Mouse (Mus musculus) layer of hippocampus, postnatal 10 days (tissue): ENCODE data around the gene Nfkbid. TPM values are rescaled to one million over a fixed set of nuclear protein-coding genes. Genes with fewer than 3 reads are reported as not detected.

ENCODE experiments used
- DNase-seq, 2 experiments: peaks; one replicate each; pipeline ENCODE4 v3.0.0; 2021; ENCODE audit warnings: low spot score in 2 of 2
- long read RNA-seq: library from polyadenylated mRNA; stranded (forward); transcript quantifications from one replicate; pipeline ENCODE4 v2.0.0, GENCODE M21; 2023
- total RNA-seq, 2 experiments: library from RNA; stranded (reverse); gene quantifications; 2 replicates each; pipeline ENCODE4 v1.2.3; 2021

The Nfkbid gene
- 1 to 10 TPM; 2.2 to 3.0 TPM for total RNA-seq
- long read RNA-seq, partial matches to known transcripts = 1 of 3 reads
- long read RNA-seq, other reads (novel, unspliced or antisense) = 1 of 3 reads

GRCm38 (mm10) chr7:30421175-30421889 lies at the start of gene Nfkbid:
Nfkbid (plus strand) TSS chr7:30421732.
- peak; percentile 38 to 52 for DNase-seq

DNA sequence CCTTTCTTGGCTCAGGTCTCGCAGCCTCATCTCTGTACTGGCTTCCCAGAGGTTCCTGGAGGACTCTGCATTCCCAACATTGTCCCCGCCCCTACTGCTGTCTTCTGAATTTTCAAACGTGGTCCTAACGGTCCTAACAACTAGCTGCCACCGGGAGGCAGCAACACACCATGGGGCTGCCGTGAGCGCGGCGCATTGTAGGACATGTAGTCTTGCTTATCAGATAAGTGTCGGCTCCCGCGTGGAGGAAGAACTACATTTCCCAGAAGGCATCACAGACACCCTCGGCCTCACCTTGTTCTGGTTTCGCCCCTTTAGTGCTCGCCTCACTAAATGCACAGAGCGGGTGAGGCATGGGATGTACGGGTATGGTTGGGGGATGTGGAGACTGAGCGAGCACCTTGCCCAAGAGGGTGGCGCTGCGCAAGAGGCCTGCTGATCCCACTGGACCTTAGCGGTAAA lies 48.0 kb upstream of the Nfkbid start:
- peak; percentile 90 to 93 for DNase-seq

- no peak for DNase-seq
Measured at GRCm38 (mm10) chr7:30380061-30380460, 41.5 kb upstream of the Nfkbid start.

DNA sequence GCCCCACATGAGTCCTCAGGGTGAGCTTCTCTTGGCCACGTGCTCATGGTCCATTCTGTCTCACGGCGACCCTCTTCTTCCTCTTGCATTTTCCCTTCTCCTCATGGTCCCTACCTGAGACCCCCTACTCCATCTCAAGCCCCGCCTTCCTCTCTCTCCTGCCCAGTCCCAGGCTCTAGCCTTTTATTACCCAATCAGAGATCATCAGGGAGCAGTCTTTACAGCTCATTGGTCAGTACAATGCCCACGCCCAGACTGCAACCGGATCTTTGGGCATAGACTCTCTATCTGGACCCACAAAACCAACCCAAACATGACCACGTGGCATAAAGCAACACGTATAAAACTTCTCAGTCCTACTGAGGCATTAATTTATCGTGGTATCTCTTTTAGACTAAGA lies 37.4 kb upstream of the Nfkbid start:
- DNase-seq = no peak

GRCm38 (mm10) chr7:30392746-30393520 lies 28.6 kb upstream of the Nfkbid start:
- no peak for DNase-seq

GRCm38 (mm10) chr7:30393631-30394030 lies 27.9 kb upstream of the Nfkbid start:
- no peak for DNase-seq

GRCm38 (mm10) chr7:30394379-30394778 lies 27.2 kb upstream of the Nfkbid start:
- peak; percentile 26 to 33 for DNase-seq

DNA sequence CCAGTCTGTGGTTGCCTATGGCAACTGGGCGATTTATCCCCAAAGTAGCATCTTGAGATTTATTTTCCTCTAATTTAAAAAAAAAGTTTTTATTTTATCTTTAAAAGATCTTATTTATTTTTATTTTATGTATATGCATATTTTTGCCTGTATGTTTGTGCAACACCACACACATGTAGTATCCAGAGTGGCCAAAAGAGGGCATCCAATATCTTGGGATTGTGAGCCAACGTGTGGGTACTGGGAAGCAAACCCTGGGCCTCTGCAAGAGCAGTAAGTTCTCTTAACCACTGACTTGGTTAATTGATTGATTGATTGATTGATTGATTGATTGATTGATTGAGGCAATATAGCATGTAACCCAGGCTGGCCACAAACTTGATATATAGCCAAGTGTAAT lies 26.7 kb upstream of the Nfkbid start:
- DNase-seq = no peak

DNA sequence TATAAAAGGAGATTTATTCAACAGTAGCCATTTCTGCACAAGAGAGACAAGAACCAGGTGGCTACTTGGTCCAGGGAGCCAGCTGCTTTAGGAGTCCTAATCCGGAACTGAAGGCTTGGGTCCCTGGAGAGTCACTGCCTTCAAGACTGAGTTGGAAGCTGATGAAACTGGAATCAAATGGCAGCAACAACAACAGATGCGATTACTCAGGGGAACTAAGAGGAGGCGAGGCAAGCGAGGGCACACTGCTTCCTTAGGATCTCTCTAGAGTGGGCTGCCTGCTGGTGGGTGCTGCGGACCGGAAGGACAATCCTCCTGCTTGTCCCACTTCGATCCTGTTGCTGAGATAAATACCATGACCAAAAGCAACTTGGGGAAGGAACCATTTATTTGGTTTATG lies 21.9 kb upstream of the Nfkbid start:
- DNase-seq = no peak

- DNase-seq = no peak
Measured at GRCm38 (mm10) chr7:30402343-30402742, 19.2 kb upstream of the Nfkbid start.

- DNase-seq = no peak
Measured at GRCm38 (mm10) chr7:30408639-30409038, 12.9 kb upstream of the Nfkbid start.

DNA sequence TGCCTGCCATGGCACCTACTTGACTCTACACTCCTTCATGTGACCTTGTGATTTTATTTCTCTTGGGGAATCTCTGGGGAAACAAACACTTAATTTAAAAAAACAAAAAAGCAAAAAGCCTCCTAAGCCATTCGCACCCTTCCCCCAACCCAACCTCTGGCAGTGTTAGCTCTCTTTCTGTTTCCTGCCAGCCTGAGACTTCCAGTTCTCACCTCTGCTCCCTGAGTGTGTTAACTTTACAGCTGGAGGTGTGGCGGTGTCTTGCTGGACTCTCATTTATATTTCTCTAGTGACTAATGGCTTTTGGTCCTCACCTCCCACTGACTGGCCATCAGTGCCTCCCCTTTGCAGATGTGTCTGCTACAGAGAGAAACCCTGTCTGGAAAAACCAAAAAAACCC lies 11.7 kb upstream of the Nfkbid start:
- no peak for DNase-seq

DNA sequence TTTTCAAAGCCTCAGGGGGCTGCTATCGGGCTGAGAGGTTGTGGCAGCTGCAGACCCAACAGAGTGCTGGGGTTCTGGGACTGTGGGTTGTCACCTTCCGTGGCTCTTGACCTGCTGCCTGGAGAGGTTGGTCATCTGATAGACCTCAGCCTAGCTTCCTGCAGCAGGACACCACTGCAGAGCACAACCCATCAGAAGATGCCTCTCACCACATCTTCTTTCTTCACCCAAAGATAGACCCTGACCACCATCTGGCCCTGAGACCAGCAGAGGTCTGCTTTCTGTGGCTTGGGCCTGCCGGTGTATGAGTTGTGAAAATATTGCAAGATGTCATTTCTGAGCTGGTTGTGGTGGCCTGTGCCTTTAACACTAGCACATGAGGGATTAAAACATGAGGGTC lies 10.5 kb upstream of the Nfkbid start:
- no peak for DNase-seq

DNA sequence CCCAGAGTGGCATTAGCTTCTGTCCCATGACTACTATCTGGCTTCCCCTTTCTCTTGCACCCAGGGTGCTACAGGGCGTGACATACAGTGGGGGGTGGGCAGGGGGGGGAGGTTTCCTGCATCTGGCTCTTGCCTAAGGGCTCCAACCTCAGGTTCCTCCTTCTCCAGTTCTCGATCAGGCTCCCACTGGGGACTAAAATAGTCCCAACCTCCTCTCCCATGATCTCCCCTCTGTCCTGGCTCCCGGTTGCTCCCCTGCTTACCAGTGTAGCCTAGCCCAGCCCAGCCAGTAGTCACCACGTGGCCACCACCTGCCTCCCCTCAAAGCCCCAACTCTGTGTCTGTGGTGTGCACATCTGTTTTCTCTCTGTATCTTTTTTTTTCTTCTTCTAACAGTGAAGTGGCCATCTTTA lies 8.8 kb upstream of the Nfkbid start:
- DNase-seq = no peak

DNA sequence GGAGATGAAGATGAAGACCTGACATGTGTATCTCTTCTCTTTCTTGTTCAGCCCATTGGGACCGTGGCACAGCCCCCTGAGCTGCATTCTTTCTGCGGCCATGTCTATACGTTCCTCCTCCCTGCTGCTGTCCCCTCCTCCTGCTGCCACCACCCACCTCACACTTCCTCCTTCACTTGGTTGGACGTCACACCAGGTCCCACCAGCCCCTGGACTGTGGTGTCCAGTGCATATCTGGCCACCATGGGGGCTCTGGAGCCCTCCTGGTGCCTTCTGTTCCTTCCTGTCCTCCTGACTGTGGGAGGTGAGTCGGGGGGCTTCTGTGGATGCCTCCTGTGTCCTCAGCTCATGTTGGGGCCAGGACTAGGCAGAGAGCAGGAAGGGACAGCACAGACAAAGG lies 7.9 kb upstream of the Nfkbid start, which contains the start of gene Tyrobp:
TSS of gene Tyrobp (plus strand) at position 165 of the 400 bp plus-strand sequence.
- DNase-seq = no peak

- DNase-seq = no peak
Measured at GRCm38 (mm10) chr7:30417856-30418255, 3.7 kb upstream of the Nfkbid start.

- no peak for DNase-seq
Measured at GRCm38 (mm10) chr7:30419561-30420499, 1.7 kb upstream of the Nfkbid start, which contains the start of gene Hcst. Hcst (minus strand) TSS chr7:30419854.

DNA sequence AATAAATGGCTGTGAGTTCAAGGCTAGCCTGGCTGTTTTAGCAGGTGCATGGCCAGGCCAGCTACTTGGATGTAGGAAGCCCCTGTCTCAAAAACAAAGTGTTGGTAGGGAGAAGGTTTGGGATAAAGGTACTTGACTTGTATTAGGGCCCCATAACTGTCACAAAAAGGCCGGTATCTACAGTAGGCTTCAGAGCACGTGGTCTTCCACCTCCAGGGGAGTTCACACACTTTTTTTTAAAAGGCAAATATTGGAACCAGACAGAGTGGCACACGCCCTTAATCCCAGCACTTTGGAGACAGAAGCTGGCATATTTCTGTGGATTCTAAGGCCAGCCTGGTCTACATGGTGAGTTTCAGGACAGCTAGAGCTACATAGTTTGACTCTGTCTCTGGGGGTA lies 859 bp upstream of the Nfkbid start:
- DNase-seq = no peak

DNA sequence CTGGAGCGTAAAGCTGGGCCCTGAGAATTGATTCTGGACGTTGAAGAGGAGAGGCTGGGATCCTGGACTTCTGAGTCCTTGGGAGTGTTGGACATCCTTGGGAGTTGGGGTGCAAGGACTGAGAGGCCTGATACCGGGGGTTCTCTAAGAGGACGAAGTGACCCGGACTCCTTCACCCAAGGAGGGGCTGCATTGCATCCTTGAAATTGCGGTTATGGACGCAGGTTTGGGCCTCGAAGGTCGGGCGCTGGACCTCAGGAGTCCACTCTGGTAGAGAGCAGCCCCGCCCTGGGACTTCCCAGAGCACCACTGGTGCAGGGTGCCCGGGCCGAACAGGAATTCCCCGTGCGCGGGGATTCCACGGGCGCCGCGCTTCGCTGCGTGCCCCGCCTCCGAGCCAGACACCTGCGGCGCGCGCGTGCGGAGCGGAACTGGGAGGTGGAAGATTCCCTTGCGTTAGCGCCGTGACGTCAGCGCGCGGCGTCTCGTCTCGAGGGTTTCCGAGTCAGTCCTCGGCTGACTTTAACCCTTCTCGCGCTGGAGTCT lies 431 bp downstream of the Nfkbid start:
- peak; percentile 89 to 91 for DNase-seq

DNA sequence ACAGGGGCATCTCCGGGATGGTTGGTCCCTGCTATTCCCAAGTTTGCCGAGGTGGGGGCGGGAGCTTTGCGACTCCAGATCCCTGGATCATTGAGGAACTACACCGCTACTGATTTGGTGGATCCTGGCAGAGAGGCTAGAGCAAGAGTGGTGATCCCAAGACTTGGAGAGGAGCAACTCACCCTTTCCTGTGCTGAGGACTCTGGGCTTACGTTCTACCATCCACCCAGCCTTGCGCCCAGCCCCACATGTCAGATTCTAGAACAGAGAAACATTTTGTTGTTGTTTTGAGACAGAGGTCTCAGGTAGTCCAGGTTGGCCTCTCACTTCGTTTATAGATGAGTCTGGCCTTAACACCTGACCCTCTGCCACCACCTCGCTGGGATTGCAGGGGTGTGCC lies 1.0 kb downstream of the Nfkbid start:
- no peak for DNase-seq
